Mouse (Mus musculus) large intestine, adult 2 months (tissue): ENCODE data around the gene Shc1. TPM values are rescaled to one million over a fixed set of nuclear protein-coding genes. Genes with fewer than 3 reads are reported as not detected.

ENCODE experiments used
- polyA plus RNA-seq: library from polyadenylated mRNA; depleted of rRNA; stranded (reverse); fragments of >200 nt; gene quantifications from 2 replicates; pipeline ENCODE4 v1.2.3, GENCODE M21; 2012; rRNA removed

Shc1 gene
- polyA plus RNA-seq, 1 experiment: 60.3 TPM

Other genes starting within 250 kb of the Shc1 start
- 88.5 and 107 TPM in 2 replicates for gene Scamp3, start 241.0 kb upstream of the Shc1 start, polyA plus RNA-seq
- 23.0 and 30.1 TPM in 2 replicates for gene Fam189b, start 235.3 kb upstream of the Shc1 start, polyA plus RNA-seq
- gene Gba, start 215.5 kb upstream of the Shc1 start, polyA plus RNA-seq: 88.5 and 99.3 TPM in 2 replicates
- 20.8 and 22.8 TPM in 2 replicates for gene Thbs3, start 203.3 kb upstream of the Shc1 start, polyA plus RNA-seq
- gene Mtx1, start 191.4 kb upstream of the Shc1 start, polyA plus RNA-seq: 171 and 186 TPM in 2 replicates
- 0.99 and 1.6 TPM in 2 replicates for gene Muc1, start 189.4 kb upstream of the Shc1 start, polyA plus RNA-seq
- 170 and 221 TPM in 2 replicates for gene Krtcap2, start 172.5 kb upstream of the Shc1 start, polyA plus RNA-seq
- gene Trim46, start 172.1 kb upstream of the Shc1 start, polyA plus RNA-seq: 2.1 TPM in 2 replicates
- gene Dpm3, start 159.1 kb upstream of the Shc1 start, polyA plus RNA-seq: 355 and 356 TPM in 2 replicates
- 108 and 123 TPM in 2 replicates for gene Slc50a1, start 147.9 kb upstream of the Shc1 start, polyA plus RNA-seq
- gene Efna1, start 137.3 kb upstream of the Shc1 start, polyA plus RNA-seq: 78.0 and 93.8 TPM in 2 replicates
- 6.0 and 7.4 TPM in 2 replicates for gene Efna3, start 95.5 kb upstream of the Shc1 start, polyA plus RNA-seq
- 14.5 and 14.6 TPM in 2 replicates for gene Efna4, start 80.4 kb upstream of the Shc1 start, polyA plus RNA-seq
- gene Adam15, start 68.4 kb upstream of the Shc1 start, polyA plus RNA-seq: 59.4 and 68.5 TPM in 2 replicates
- gene Dcst2, start 56.5 kb upstream of the Shc1 start, polyA plus RNA-seq: 0.15 and 0.60 TPM in 2 replicates
- 3.1 and 6.7 TPM in 2 replicates for gene Dcst1, start 53.2 kb upstream of the Shc1 start, polyA plus RNA-seq
- 92.6 and 151 TPM in 2 replicates for gene Zbtb7b, start 23.7 kb upstream of the Shc1 start, polyA plus RNA-seq
- gene Lenep, start 15.7 kb upstream of the Shc1 start, polyA plus RNA-seq: not detected in 2 replicates
- gene Flad1, start 6.6 kb upstream of the Shc1 start, polyA plus RNA-seq: 40.7 and 48.2 TPM in 2 replicates
- 37.2 and 50.9 TPM in 2 replicates for gene Cks1b, start 60 bp upstream of the Shc1 start, polyA plus RNA-seq
- 30.8 and 39.3 TPM in 2 replicates for gene Pygo2, start 11.8 kb downstream of the Shc1 start, polyA plus RNA-seq
- gene Pbxip1, start 18.3 kb downstream of the Shc1 start, polyA plus RNA-seq: 44.6 and 52.7 TPM in 2 replicates
- 31.6 and 34.8 TPM in 2 replicates for gene Pmvk, start 36.1 kb downstream of the Shc1 start, polyA plus RNA-seq
- gene Kcnn3, start 101.7 kb downstream of the Shc1 start, polyA plus RNA-seq: 2.4 and 5.3 TPM in 2 replicates